Mouse (Mus musculus) G1E (cell line): Measurements from ENCODE around the gene Rprd1b. TPM values are rescaled to one million over a fixed set of nuclear protein-coding genes. Genes with fewer than 3 reads are reported as not detected.

Experiments used
- ATAC-seq: 2 replicates; pipeline ENCODE4 v1.8.0; 2016; ENCODE audit warnings: mild to moderate bottlenecking; ENCODE audit not compliant: insufficient number of reproducible peaks, poor library complexity, low FRiP score, severe bottlenecking; ENCODE audit errors: extremely low read depth
- DNase-seq: peaks from one replicate; pipeline ENCODE4 v3.0.0; 2012; ENCODE audit warnings: low spot score
- H3K27me3 ChIP-seq: 2 replicates; pipeline ENCODE4 v1.6.1; 2012; ENCODE audit warnings: mild to moderate bottlenecking, low read length, inconsistent platforms; ENCODE audit not compliant: insufficient read depth
- H3K36me3 ChIP-seq: replicated peaks from 2 replicates; pipeline ENCODE3; 2012; ENCODE audit warnings: mild to moderate bottlenecking, inconsistent platforms
- H3K4me1 ChIP-seq: 2 replicates; pipeline ENCODE4 v1.6.1; 2012; ENCODE audit warnings: low read depth, low read length, inconsistent platforms, mixed read lengths; ENCODE audit not compliant: insufficient read depth
- H3K4me3 ChIP-seq: 2 replicates; pipeline ENCODE4 v1.5.1; 2012; ENCODE audit warnings: low read depth, mild to moderate bottlenecking, inconsistent platforms, low read length, moderate library complexity, mixed read lengths
- H3K9me3 ChIP-seq: replicated peaks from 2 replicates; pipeline ENCODE4 v1.6.1; 2012; ENCODE audit warnings: inconsistent platforms
- CTCF ChIP-seq: IDR thresholded peaks from 2 replicates; pipeline ENCODE4 v1.5.1; 2012; ENCODE audit warnings: low read depth, low read length, inconsistent platforms, mixed read lengths
- GATA1 ChIP-seq: IDR thresholded peaks from 2 replicates; pipeline ENCODE4 v1.6.1; 2012; ENCODE audit warnings: borderline replicate concordance, low read length, inconsistent platforms, mixed read lengths
- GATA2 ChIP-seq: IDR thresholded peaks from 2 replicates; pipeline ENCODE4 v1.6.1; 2012; ENCODE audit warnings: low read depth, low read length, inconsistent platforms, borderline replicate concordance
- POLR2AphosphoS5 ChIP-seq: IDR thresholded peaks from 2 replicates; pipeline ENCODE4 v1.6.1; 2012; ENCODE audit warnings: low read depth, low read length, inconsistent platforms; ENCODE audit not compliant: insufficient replicate concordance
- TAL1 ChIP-seq: conservative IDR thresholded peaks from 2 replicates; pipeline ENCODE4 v1.6.1; 2012; ENCODE audit warnings: low read depth, low read length, inconsistent platforms, mixed read lengths
- polyA plus RNA-seq: library from polyadenylated mRNA; stranded (reverse); fragments of >175 nt; gene quantifications from 2 replicates; pipeline ENCODE4 v1.2.3, GENCODE M21; 2012
- total RNA-seq, 2 experiments: library from RNA; stranded (forward) in 1 of 2; stranded (reverse) in 1 of 2; fragments of 200-1000 nt in 1 of 2; fragments of >200 nt in 1 of 2; fragmentation: Nextera tagmentation in 1 of 2; gene quantifications; 2 replicates each; pipeline ENCODE4 v1.2.3; 2014 to 2017

Rprd1b gene
- total and polyA plus RNA-seq, 3 experiments = 28.7 to 37.9 (median 36.2) TPM

GRCm38 (mm10) chr2:158094846-158095245 is 66.5 kb downstream of the Rprd1b start:
- ATAC-seq (no peak), DNase-seq (no peak)
- no peaks in the 10 kb centered on the region for H3K4me1 ChIP-seq
- no peak overlapping the region for H3K4me3 ChIP-seq
- no peaks in the 10 kb centered on the region for H3K36me3 ChIP-seq
- no peaks in the 10 kb centered on the region for H3K9me3 ChIP-seq
- TF ChIP-seq TAL1 (no peak), GATA1 (no peak), CTCF (no peak), GATA2 (no peak), POLR2AphosphoS5 (no peak)
- peaks cover 32% of the 10 kb centered on the region for H3K27me3 ChIP-seq

- no peak overlapping the region for H3K4me3 ChIP-seq
These were observed 68.8 kb downstream of the Rprd1b start for GRCm38 (mm10) chr2:158097071-158097470.

GRCm38 (mm10) chr2:158098730-158099129 is 70.4 kb downstream of the Rprd1b start:
- Histone ChIP-seq H3K4me1 (no peaks in the 10 kb centered on the region), H3K36me3 (no peaks in the 10 kb centered on the region), H3K27me3 (peaks cover 56% of the 10 kb centered on the region), H3K9me3 (no peaks in the 10 kb centered on the region), H3K4me3 (no peak overlapping the region)
- ATAC-seq = no peak; the same call in 1 of the 2 replicates
- TF ChIP-seq GATA1 (no peak), CTCF (no peak), POLR2AphosphoS5 (no peak), TAL1 (no peak), GATA2 (no peak)
- DNase-seq = no peak

More at GRCm38 (mm10) chr2:158097071-158097470, 68.8 kb downstream of the Rprd1b start:
- Histone ChIP-seq H3K27me3 (peaks cover 41% of the 10 kb centered on the region), H3K9me3 (no peaks in the 10 kb centered on the region), H3K36me3 (no peaks in the 10 kb centered on the region), H3K4me1 (no peaks in the 10 kb centered on the region)
- DNase-seq = no peak
- ATAC-seq = no peak
- TF ChIP-seq GATA1 (no peak), TAL1 (no peak), CTCF (no peak), POLR2AphosphoS5 (no peak), GATA2 (no peak)

GRCm38 (mm10) chr2:158099537-158099936 is 71.2 kb downstream of the Rprd1b start:
- Histone ChIP-seq H3K9me3 (no peaks in the 10 kb centered on the region), H3K4me1 (no peaks in the 10 kb centered on the region), H3K27me3 (peaks cover 56% of the 10 kb centered on the region), H3K4me3 (no peak overlapping the region), H3K36me3 (no peaks in the 10 kb centered on the region)
- TF ChIP-seq CTCF (no peak), GATA1 (no peak), GATA2 (no peak), POLR2AphosphoS5 (no peak), TAL1 (no peak)
- DNase-seq (no peak), ATAC-seq (no peak)

GRCm38 (mm10) chr2:158101768-158102167 is 73.5 kb downstream of the Rprd1b start:
- peaks cover 57% of the 10 kb centered on the region for H3K27me3 ChIP-seq
- ATAC-seq = no peak
- no peak for TF ChIP-seq POLR2AphosphoS5
- TF ChIP-seq GATA2 = no peak
- TF ChIP-seq TAL1 = no peak
- TF ChIP-seq GATA1 = no peak
- TF ChIP-seq CTCF = no peak

GRCm38 (mm10) chr2:158104966-158105365 is 76.7 kb downstream of the Rprd1b start:
- Histone ChIP-seq H3K4me1 (peaks cover 38% of the 10 kb centered on the region), H3K4me3 (no peak overlapping the region), H3K27me3 (peaks cover 28% of the 10 kb centered on the region), H3K36me3 (no peaks in the 10 kb centered on the region), H3K9me3 (no peaks in the 10 kb centered on the region)
- no peak for TF ChIP-seq GATA1
- TF ChIP-seq GATA2 = no peak
- no peak for TF ChIP-seq CTCF
- TF ChIP-seq POLR2AphosphoS5 = no peak
- no peak for TF ChIP-seq TAL1
- DNase-seq (no peak), ATAC-seq (no peak)

More at GRCm38 (mm10) chr2:158101768-158102167, 73.5 kb downstream of the Rprd1b start:
- DNase-seq = no peak
- peaks cover 6% of the 10 kb centered on the region for H3K4me1 ChIP-seq
- H3K4me3 ChIP-seq = no peak overlapping the region
- no peaks in the 10 kb centered on the region for H3K36me3 ChIP-seq
- H3K9me3 ChIP-seq = no peaks in the 10 kb centered on the region

GRCm38 (mm10) chr2:158105605-158106004 is 77.3 kb downstream of the Rprd1b start:
- no peak for ATAC-seq
- no peak for DNase-seq
- peaks cover 25% of the 10 kb centered on the region for H3K27me3 ChIP-seq
- H3K4me1 ChIP-seq = peaks cover 41% of the 10 kb centered on the region
- H3K4me3 ChIP-seq = no peak overlapping the region
- TF ChIP-seq GATA1 = no peak
- no peak for TF ChIP-seq TAL1
- no peak for TF ChIP-seq CTCF
- TF ChIP-seq POLR2AphosphoS5 = no peak
- TF ChIP-seq GATA2 = no peak
- no peaks in the 10 kb centered on the region for H3K36me3 ChIP-seq
- no peaks in the 10 kb centered on the region for H3K9me3 ChIP-seq
